Mouse (Mus musculus) 3T3-L1 (cell line): Measurements from ENCODE around the gene Dusp10.
A peak's percentile ranks its signal among the peaks of the same experiment; 100 is the strongest.

Experiments used
- DNase-seq: peaks from one replicate; pipeline ENCODE4 v3.0.0-alpha.2; 2015; ENCODE audit warnings: low read depth, low spot score

Dusp10 gene

DNA sequence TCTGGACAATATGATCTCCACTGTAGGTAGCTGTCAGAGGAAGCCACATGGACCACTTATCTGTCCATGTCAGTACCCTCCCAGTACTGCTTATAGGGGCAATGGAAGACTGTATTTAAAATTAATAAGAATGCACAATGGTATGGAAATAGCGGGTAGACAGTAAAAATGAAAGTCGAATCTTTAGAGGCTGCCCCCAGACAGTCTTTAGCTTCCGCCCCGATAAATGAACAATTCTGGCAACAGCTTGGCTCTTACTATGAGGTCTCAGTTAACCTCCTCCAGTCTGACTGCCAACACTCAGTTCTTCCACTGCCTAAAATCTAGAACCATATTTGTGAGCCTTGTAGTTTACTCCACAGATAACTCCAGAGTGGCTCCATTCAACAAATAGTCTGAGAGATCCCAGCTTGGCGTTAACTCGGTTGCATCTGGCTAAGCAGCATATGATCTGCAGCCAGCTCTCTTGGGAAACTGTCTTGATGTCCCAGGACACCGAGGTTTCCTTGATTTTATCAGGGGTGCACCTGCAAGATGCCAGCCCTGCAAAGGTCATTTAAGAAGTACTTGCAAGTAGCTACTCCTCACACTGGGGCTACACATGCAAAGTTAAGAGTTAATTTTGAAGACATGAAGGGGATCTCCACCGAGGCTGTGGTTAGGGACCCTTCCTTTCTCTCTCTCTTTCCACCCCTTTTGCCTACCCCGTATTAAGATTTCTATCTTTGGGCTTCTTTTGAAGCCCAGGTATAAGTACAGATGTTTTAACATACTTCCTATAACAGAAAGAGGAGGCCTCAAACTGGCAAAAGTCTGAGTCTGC lies 88.0 kb downstream of the Dusp10 start:
- no peak for DNase-seq

- DNase-seq: no peak
Measured at GRCm38 (mm10) chr1:184101750-184102046, 88.6 kb downstream of the Dusp10 start.

DNA sequence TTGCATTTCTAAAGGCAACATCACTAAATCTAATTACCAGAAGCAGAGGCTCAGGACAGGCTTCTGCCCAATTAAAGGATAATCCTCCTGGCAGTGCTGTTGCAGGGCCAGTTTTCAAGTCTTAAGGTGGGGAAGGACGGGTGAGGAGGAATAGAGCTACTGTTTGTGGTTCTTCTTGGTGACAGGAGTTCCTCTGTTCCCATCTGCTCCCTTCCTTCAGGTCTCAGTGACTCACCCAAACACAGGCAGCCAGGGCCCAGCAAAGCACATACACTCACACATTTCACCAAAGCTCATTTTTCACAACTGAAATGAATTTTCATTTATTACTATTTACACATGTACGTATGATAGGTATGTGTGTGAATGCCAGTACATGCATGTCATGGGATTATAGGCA lies 93.7 kb downstream of the Dusp10 start:
- peak; percentile 33 for DNase-seq

DNA sequence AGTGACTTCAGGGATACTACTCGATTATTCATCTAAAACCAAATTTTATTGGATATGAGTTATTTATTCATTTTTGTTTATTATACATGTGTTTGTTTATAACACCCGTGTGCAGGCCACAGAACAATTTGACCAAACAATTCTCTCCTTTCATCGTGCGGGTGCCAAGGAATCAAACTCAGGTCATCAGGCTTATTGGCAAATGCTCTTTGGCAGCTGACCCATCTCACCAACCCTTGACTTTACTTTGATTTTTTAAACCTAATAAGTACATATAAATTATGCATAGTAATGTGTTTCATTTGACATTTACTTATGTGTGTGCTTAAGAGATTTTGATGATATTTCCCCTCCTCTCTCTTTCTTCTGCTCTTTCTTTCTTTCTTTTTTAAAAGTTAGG lies 94.3 kb downstream of the Dusp10 start:
- DNase-seq: no peak

DNA sequence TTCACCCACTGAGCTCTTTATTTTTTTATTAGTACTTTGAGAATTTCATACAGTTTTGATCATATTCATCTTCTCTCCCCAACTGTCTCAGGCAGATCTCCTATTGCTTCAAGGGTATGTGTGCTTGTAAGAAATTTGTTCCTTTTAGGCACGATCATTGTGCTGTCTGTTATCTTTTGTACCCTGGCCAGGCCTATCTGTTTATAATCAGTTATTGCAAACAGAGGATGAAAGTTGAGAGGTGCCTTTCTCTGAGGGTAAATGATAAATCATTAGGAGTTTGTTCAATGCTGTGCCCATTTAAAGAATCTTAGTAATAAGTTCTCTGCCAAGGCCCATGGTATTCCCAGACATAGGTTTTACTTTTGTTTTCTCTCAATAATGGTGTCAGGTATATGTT lies 95.2 kb downstream of the Dusp10 start:
- DNase-seq: no peak

DNA sequence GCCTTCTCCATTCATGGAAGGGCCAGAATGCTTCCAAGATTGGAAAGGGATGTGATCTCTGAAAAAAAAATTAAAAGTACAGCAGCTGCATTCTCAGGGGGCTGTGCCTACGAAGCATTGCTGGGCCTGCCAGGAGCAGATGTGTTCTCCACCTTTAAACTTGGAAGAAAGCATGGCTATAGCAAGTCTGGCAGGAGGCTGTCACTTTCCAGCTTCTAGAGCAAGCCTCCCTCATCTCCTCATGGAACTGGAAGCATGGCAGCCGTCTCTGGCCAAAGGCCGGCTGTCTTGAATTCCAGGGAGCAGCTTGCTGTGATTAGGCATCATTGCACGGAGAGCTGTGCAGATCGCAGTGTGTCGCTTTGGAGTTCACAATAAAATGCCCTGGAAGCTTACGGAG lies 104.5 kb downstream of the Dusp10 start:
- no peak for DNase-seq

DNA sequence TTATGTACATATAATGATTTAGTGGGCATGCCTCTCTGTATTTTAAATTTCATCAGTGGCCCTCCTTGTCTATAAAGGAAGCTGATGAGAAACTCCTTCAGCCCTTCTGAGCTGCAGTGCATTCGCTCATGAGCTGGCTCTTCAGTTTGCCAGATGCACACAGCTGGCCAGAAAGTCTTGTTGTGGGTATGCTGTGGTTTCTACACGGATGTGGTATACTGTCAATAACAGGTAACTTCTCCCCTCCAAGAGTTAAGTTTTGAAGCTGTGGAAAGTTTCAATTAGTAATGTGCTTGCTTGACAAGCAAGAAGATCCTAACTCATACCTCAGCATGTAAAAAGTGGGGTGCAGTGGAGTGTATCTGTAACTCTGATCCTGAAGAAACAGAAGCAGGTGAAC lies 104.9 kb downstream of the Dusp10 start:
- DNase-seq: no peak

GRCm38 (mm10) chr1:184118586-184118985 lies 105.5 kb downstream of the Dusp10 start:
- no peak for DNase-seq
